Mouse (Mus musculus) megakaryocyte-erythroid progenitor cell, adult 5-6 weeks (primary cell): ENCODE results near the gene H3f3b. TPM values are rescaled to one million over a fixed set of nuclear protein-coding genes. Genes with fewer than 3 reads are reported as not detected.

Experiments
- ATAC-seq: replicated peaks from 2 replicates; pipeline ENCODE4 v1.8.0; 2016; ENCODE audit warnings: mild to moderate bottlenecking, inconsistent platforms; ENCODE audit not compliant: severe bottlenecking, poor library complexity, low FRiP score, low TSS enrichment
- total RNA-seq, 2 experiments: library from RNA; stranded (forward) in 1 of 2; stranded (reverse) in 1 of 2; fragments of 200-1000, 215-1000 nt in 1 of 2; fragments of >200 nt in 1 of 2; fragmentation: Nextera tagmentation in 1 of 2; gene quantifications; 2 replicates each; pipeline ENCODE4 v1.2.3; 2014 to 2017

Gene H3f3b
- total RNA-seq, 2 experiments from 2014 or later, result 607 to 709 TPM

DNA sequence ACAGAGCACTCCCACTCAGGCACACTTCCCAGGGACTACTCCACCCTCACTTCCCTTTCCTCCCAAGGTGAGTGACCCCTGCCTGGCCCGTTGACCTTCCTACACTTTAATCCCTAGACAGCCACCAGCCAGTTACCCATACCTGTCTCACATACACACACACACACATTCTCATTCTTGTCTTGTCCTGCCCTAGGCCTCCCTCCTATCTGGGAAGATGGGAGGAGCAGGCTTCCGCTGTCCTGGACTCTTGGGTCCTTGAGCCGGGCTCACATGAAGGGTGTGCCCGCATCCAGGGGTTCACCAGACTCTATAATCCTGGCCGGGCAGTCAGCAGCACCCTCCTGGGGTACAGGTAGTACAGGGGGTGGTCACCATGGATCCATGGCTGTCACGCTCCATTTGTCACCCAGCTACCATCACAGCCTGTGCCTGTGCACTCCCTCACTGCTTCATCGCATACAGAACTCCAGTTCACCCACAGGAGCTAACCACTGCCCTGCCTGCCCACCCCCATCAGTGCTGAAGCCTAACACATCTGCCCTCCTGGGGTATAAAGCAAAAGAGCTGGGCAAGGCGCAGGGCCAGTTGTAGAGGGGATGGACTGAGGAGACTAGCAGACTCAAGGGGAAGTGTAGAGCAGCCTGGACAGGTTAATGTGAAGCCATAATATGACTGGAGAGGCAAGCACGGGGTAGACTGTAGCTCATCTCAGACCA, 21.9 kb downstream of the H3f3b start:
- no peak for ATAC-seq

DNA sequence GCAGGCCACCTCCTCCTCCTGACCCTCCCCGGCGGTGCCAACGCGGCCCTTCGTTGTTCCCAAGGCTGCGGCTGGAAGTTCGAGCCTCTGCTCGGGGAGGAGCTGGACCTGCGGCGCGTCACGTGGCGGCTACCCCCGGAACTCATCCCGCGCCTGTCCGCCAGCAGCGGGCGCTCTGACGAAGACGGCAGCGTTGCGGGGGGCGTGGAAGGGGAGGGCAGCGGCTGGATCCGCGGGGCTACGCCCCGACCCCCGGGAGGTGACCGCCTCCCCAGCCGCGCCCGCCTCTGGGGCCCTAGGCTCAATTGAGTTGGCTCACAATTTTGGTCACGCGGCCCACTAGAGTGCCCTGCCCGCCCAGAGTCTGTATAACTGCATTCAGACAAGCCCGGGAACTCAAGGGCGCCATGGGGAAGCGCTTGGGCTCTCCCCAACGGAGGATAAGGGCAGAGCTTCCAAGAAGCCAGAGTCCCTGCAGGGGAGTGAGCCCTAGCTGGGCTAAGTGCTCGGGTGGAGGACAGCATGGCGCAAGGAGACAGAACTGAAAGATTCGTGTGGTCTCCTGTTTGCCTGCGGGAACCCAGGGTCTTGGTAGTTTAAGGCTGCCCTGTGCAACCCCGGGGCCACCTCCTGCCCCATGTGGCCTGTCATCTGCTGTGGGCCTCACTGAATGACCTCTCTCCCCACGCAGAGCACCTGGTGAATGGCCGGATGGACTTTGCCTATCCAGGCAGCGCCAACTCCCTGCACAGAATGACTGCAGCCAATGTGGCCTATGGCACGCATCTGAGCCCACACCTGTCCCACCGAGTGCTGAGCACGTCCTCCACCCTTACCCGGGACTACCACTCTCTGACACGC, 22.7 kb downstream of the H3f3b start:
- ATAC-seq, result peak; percentile 58

DNA sequence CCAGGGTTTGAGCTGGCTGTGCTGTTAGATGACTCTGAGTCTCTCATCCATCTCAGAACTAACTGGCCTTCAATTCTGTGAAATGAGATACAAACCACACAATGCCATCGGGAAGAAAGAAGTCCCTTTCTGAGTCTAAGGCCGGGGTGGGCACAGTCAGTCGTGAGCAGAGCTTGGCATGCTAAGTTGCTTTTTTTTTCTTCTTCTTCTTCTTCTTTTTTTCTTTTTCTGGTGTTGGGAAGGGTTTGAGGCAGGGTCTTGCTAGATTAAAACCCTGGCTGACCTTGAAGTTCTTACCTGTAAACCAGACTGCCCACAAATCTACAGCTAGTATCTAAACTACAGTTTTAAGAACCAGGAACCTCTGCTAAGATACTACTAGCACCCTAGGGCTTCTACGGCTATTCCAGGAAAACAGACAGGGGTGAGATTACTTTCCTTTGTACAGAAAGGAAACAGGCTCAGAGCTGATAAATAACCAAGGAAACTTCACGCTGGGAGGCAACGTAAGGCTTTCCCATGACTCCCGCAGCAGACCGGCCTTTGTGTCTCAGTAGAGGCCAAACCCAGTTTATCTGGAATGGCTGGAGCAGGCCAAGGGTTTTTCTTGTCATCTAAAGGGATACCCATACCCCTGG, 23.5 kb downstream of the H3f3b start:
- no peak for ATAC-seq

DNA sequence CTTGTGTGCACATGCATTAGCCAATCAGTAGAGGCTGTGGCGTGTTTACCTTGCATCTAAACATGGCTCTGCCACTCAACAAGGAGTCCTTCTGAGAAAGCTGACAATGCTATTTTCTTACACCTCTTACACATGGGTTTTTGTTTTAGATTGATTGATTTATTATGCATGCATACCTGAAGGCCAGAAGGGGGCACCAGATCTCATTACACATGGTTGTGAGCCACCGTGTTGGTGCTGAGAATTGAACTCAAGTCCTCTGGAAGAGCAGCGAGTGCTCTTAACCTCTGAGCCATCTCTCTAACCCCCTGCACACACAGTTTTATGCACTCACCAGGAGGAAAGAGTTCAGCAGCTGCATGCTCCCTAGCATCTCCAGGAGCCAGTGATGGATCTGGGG, 24.9 kb downstream of the H3f3b start:
- ATAC-seq, result no peak

DNA sequence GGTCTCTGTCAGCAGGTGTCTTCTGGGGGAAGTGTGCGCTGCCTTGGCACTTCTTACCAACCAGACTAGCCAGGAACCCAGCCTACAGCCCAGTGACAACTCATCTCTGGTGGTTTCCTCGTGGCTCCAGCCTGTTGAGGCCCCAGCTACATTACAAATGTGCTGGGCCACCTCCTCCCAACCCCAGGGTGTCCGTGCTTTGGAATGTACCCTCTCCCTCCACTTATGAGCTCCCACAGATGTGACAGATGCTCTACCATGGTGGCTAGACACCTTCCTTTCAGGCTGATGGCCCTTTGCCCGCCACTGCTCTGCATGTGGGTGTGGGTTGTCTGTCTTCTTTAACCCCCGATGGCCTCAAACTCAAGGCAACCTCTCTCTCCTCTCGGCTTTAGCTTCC, 26.0 kb downstream of the H3f3b start:
- no peak for ATAC-seq

DNA sequence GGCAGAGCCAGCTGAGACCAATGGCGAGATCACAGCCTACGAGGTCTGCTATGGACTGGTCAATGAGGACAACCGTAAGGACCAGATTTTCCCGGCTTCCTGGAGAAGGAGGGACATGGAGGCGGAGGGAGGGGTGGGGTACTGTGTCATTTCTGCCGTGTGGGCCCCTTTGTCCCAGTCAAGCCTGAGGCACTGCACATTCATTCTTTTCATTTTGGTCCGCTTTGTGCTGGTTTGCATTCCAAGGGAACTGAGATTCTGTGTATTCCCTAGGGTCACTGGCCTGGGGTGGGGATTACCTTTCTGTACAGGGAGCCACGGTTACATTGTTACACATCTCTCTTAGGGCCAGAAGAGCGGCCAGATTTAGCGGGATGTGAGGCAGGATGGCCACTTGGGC, 27.2 kb downstream of the H3f3b start:
- ATAC-seq, result no peak

DNA sequence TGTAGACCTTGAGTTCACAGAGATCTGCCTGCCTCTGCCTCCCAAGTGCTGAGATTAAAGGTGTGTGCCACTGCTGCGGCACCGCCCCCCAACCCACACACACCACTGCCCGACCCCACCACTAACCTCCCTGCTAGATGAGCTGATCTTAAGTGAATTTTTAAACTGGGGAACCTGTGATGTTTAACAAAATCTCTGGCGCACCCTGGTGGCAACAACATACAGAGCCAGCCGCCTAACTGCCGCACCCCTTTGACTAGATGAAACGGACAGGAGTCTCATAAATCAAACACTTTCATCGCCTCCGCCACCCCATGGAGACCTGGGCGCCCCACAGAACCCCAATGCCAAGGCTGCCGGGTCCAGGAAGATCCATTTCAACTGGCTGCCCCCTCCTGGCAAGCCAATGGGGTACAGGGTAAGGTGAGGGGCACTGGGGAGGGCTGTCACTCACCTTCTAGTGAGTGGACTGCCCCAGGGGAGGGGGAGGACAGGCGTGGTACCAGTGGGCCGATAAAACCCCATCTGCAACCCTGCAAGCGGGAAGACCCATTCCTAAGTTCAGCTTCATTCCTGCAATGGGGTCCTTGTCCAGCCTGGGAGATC, 28.1 kb downstream of the H3f3b start:
- peak; percentile 62 for ATAC-seq

DNA sequence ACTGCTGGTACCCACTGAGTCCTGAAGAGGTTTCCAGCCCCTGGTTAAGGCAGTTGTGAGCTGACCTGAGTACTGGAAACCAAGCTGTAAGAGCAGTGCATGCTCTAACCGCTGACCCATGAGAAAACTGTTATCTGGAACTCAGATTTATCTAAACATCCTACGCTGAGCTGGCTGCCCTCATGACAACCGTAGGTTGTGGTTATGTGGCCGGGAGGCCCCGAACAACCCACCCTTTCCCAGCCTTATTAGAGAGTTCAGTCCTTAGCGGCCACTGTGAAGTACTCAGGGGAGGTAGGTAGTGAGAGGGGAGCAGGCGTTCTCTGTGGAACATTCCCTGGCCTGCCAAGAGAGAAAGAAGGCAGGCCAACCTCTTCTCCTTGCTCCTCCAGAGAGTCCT, 28.7 kb downstream of the H3f3b start:
- no peak for ATAC-seq

DNA sequence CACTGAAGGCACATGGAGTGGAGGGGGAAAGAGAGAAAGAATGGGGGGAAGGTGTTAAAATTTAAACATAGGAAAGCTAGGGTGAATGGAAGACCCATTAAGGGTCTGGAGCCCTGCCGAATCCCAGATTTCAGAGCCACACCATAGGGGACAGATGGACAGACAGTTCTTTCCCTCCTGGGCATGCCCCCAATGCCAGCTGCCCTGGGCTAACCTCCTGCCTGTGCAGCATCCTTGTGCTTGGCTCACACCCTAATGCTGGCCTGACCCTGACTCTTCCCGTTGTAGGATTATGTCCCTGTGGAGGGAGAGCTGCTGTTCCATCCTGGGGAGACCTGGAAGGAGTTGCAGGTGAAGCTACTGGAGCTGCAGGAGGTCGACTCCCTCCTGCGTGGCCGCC, 30.1 kb downstream of the H3f3b start:
- ATAC-seq, result no peak

DNA sequence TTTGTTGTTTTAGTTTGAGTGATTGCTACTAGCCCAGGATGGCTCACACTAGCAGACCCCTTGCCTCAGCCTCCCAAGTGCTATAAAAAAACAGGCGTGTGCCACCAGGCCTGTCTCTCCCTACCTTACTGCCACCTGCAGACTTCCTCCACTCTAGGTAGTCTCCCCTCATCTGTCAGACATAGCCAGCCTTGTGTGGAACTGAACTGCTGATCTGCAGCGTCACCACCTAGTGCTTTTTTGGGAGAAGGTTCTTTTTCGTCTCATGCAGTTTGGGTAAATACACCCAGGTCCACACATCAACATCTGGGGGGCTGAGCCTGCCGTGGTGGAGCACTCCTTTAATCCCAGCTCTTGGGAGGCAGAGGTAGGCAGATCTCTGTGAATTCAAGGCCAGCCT, 30.7 kb downstream of the H3f3b start:
- no peak for ATAC-seq

DNA sequence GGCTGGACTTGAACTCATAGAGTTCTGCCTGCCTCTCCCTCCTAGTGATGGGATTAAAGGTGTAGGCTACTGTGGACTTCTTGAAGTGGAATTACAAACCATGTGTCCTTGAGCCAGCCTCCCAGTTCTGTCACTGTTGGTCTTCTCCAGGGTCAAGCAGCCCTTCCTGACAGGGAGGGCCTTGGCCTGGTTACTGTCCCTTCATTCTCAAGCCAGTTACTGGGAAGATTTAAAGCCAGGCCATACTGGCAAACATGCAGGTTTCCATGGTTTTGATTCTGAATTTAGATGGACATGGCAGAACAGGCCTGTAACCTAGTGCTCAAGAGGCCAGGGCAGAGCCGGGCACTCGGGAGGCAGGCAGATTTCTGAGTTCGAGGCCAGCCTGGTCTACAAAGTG, 32.5 kb downstream of the H3f3b start:
- ATAC-seq, result no peak

DNA sequence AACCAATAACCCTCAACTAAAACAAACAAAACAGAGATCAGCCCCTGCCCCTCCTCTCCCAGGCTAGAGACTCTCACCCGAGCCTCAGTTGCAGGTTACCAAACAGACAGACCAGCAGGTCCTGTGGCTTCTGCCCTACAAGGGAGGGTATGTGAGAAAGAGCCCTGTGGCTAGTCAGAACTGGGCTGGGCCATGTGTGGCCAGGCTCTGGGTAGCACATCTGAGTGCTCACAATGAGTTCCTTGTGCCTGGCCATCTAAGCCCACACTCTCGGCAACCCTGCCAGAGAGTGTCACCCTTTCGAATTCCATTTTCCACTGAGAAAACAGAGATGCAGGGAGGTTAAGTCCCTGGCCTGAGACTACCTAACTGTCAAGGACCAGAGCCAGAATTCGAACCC, 35.7 kb downstream of the H3f3b start:
- no peak for ATAC-seq

DNA sequence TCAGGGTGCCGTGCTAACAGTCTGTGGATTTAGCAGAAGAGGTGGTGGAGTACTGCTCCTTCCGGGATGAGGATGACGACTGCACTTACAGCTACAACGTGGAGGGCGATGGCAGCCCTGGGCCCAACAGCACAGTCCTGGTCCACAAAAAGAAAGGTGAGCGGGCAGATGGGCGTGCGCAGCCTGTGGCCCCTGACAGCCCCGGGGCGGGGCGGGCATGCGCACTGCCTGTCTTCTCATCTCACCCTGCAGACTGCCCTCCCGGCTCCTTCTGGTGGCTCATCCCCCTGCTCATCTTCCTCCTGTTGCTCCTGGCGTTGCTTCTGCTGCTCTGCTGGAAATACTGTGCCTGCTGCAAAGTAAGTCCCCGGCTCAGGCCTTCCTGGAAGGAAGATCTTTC, 38.1 kb downstream of the H3f3b start:
- no peak for ATAC-seq

DNA sequence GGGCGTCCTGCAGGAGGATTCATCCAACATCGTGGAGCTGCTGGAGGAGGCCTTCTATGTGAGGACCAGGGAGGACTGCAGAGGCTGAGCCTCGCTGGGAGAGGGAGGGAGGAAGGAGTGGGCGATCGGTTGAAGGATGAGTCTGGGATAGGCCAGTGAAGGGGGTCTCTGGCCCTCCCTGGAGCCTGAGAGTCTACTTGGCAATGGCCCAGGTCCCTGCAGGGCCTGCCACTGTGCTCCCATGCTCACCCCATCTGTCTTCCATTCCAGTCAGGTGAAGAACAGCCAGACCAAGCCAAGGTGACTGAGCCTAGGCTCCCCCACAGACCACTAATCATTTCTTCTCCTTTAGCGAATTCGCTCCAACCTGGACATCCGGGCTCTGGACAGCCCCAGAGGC, 44.5 kb downstream of the H3f3b start:
- ATAC-seq, result no peak

DNA sequence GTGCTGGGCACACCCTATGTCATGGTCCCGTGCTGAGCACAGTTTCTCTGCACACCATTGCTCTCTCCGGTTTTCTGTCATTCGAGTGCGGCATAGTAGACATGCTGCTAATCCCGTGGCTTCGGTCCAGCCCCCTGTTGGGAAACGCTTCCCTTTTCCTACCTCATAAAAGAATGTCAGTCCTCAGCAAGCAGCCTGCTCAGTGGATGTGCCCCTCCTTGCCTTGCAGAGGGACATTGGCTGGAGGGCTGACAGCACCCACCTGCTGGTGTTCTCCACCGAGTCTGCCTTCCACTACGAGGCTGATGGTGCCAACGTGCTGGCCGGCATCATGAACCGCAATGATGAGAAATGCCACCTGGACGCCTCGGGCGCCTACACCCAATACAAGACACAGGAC, 45.3 kb downstream of the H3f3b start:
- no peak for ATAC-seq

DNA sequence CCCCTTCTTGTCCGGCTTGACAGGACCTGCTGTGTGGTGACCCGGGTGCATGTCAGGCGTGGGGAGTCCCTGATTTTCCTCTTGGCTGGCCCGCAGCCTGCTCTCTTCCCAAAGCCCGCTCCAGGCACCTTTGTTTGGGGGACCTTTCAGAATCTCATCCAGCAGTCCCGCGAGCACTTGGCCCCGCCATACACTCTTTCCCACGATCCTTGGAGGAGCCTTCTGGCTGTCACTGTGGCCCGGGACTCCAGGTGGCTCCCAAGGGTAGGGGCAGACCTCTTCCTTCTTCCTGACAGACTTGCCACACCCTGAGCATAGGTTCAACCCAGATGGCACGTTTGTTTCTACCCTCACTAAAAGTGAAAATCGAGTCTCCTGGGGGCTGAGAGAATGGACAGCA, 52.2 kb downstream of the H3f3b start:
- no peak for ATAC-seq

DNA sequence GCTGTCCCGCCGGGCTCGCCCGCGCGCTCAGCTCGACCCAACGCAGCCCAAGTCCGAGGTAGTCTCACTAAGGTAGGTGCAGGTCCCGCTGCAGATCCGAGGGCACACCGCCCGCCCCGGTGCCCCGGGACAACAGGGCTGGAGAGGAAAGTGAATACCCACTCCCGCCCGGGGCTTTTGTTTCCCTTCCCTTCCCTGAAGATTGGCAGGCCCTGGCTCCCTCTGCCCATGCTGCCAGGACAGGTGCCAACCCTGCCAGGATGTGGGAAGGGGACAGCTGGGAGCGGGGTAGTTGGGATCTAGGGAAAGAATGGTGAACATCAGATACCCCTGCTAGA, 52.7 kb downstream of the H3f3b start:
- no peak for ATAC-seq

DNA sequence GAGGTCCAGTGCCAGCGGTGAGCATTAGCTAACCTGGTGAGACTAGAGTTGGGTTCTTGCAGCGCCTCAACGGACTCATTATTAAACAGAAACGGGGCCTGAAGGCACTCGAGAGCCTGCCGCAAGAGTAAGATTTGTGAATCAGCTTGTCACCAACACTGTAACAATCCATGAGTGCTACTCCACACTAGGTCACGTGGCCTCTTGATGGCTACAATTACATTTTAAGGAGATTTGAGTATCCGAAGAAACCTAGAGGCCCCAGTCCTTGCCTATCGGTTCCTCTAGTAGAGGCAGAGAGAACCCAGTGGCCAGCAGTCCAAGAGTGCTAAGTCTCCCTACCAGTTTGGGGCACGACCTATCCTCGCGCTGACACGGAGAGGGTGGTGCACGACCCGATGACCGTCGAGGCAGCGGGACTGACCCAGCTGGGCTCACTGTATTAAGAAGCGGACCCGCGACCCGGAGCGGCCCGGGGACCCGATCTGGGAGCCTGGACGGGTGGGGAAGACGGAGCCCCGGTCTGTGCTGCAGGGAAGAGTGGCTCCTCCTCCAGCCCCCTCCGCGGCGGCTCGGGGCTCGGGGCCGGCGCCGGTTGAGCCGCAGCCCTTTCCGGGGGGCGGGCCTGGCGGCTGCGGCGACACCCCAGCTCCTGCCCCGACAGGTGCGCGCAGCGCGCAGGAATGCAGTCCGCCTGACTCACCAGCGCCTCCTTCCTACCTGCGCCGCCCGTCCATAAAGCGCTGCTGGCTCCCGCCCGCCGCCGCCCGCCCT, 53.3 kb downstream of the H3f3b start, which contains the start of gene Itgb4:
Itgb4 (plus strand) TSS at position 401 of the 774 bp plus-strand sequence.
- peak; percentile 15; the same call in 1 of the 2 replicates for ATAC-seq
